Mouse (Mus musculus) B cell, adult 2 months (primary cell): ENCODE results near the gene Abcc3.
"Not testable (repeated sequence)": the region's sequence is repeated elsewhere in the genome, so short reads cannot be mapped to it uniquely, and the experiment has no call there.

Experiments used
- DNase-seq, 2 experiments: peaks; one replicate each; pipeline ENCODE4 v3.0.0; 2022

Abcc3 gene

DNA sequence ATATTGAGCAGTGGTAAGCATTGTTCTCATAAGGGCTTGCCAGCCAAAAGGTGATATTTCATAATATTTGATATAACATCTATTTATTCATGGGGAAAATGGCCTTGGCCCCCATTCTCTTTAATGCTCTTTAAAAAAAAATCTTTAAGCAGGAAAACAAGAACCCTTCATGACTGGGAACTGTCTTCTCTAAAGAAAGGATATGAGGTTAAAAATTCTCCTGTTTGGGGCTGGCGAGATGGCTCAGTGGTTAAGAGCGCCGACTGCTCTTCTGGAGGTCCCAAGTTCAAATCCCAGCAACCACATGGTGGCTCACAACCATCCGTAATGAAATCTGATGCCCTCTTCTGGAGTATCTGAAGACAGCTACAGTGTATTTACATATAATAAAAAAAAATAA lies 9.2 kb upstream of the Abcc3 start:
- not testable (repeated sequence) for DNase-seq

DNA sequence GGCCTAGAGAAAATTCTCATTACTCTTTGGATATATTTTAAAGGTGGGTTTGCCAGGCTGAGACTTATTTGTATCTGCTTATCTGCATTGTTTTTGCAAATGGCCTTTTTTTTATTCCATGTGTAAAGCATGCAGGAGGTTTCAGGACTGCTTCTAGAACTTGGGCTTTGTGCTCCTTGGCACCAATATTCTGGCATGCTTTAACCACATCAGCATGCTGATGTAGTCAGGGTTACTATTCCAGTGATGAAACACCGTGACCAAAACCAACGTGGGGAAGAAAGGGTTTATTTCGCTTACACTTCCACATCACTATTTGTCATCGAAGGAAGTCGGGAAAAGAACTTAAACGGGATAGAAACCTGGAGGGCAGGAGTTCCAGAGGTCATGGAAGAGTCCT lies 8.2 kb upstream of the Abcc3 start:
- no peak for DNase-seq

DNA sequence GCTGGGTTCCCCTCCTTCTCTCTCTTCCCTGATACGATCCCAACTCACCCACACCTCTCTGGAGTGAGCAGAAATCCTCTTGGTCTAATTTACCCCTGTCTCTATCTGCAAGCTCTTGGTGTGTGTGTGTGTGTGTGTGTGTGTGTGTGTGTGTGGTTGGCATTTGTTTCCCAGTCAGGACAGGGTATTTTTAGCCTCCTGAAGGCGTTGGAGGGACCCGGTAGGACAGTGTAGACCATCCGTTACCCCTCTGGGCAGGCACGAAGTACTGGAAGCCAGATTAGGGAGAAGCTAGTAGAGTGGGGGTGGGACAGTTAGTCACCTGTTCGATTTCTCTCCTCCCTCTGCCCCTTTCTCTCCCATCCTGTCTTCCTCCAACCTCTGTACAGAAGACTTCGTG lies 1.3 kb upstream of the Abcc3 start:
- no peak for DNase-seq

DNA sequence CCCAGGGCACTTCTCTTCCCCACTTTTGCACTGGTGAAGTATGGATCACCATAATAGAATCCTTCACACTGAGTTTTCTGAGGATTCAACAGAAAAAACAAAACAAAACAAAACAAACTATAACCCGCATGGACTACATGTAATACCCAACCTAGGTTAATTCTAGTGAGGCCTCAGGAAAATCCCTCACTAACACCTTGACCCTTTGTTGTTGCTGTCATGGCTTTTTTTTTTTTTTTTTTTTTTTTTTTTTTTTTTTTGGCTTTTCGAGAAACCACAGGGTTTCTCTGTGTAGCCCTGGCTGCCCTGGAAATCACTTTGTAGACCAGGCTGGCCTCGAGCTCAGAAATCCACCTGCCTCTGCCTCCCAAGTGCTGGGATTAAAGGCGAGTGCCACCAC lies 693 bp upstream of the Abcc3 start:
- not testable (repeated sequence) for DNase-seq

DNA sequence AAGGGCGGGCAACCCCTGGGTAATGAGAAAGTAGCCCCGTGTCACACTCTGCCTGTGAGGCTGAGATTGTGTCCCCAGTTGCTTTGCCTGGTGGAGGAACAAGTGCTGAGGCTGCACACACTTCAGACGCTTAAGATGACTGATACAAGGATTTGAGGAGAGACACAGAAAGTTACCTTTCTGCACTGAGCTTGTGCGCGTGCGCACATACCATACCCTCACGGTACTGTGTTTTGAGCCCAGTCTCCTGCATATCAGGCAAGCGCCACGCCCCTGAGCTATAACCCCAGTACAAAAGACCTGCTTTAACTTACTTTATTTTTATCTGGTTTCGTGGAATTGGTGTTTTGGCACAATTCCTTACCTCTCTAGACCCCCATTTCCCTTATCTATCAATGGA lies 1.1 kb downstream of the Abcc3 start:
- DNase-seq, result no peak

DNA sequence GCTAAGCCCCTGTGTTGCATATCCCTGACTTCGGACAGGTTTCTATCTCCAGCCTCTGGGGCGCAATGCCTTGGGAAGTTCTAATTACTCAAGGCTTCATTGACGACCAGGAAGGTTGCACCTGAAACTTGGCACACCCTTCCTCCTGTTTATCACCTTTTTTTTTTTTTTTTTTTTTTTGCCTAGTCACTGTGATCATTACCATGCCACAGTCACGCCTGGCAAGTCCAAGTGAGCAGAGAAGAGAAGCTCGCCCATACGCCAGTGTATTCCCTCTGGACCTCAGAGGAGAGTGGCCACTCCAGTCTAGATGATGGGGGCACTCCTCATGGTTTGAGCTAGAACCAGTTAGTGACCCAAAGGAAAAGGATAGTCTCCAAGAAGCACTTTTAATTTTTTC lies 2.0 kb downstream of the Abcc3 start:
- DNase-seq, result no peak

DNA sequence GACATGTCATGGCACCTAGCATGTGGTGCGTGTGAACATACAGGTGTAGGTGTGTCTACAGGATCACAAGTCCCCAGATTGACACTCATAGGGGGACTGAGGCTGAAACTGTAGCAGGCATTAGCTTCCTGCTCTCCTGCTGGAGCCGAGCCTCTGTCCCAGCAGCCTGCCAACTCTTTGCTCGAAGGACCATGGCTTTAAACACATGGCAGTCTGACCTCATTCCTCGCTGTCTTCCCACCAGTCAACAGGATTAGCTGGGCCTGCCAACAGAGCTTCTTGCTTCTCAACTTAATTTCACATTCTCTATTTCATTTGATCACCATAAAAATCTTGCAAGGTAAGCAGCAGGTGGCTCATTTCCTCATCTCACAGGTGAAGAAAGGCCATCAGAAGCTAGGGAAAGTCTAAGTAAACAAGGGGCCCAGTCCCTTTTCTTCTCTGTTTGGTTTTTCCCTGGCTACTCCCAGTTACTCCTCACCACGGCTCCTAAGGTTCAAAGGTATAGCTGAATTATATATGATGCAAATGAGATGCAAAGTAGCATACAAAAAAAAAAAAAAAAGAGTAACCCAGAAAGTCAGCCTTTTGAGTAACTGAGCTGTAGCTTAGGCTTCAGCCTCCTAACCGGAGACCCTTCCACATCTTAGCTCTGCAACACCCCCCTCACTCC lies 2.9 kb downstream of the Abcc3 start:
- DNase-seq, result no peak

DNA sequence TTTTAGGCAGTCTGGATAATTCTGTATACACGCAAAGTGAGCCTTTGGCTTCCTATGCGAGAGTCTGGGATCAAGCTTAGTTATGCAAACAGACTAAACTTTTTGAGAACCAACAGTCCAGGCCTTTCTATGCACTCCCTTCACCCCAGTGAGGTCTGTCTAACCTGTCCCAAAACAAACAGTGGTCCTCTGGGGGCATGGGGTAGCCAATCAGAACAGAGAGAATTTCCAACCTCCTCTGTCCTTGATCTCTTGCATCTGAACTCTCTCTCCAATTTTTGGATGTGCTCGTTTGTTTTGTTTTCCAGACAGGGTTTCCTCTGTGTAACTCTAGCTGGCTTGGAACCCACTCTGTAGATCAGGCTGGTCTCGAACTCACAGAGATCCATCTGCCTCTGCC lies 3.8 kb downstream of the Abcc3 start:
- DNase-seq, result no peak

DNA sequence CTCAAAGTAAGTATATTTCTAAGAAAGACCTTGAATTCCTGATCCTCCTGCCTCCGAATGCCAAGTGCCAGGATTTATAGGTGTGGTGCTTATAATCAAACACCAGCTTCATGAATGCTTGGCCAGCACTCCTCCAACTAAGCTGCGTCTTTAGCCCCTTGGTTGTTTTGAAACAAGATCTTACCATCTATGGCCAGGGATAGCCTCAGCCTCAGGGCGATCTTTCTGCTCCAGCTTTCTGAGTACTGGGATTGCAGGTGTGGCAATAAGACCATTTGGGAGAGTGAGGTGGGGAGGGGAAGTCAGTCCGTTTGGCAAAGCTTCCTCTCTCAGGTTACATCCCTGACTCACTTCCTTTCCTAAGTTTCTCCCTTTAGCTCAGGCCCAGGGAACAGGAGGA lies 5.0 kb downstream of the Abcc3 start:
- no peak for DNase-seq

DNA sequence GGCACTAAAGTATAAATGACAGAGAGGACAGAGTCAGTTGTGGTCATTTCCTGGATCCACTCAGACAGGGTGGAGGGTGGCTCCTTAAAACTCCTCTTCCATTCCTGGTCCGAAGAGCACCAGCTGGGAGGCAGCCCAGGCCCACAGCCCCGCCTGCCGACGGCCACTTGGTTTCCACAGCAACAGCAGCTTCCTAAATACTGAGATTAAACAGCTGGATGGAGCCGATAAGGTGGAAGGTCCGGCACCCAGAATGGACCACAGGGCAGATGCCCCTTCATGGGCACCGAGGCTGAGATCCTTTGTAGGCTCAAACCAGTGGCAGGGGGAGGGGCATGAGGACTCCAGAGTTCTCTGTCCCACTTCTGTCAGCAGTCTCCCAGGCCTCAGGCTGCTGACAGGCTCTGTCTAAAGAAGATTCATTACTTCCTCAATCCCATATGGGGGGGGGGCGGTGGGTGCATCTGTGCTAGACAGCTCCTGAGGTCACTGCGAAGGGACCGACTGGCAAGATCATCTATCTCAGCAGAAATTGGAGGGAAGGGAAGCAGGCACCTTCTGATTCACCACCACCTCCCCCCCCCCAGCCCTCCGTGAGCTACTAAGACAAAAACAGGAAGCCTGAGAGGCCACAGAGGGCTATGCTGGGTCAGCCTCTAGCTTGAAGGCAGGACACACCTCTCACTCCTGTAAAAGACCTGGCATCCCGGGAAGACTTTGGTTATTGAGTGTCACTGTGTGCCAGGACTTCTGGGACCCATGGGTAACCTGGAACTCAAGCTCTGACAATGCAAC lies 6.6 kb downstream of the Abcc3 start:
- peak; percentile 44 to 48 for DNase-seq

DNA sequence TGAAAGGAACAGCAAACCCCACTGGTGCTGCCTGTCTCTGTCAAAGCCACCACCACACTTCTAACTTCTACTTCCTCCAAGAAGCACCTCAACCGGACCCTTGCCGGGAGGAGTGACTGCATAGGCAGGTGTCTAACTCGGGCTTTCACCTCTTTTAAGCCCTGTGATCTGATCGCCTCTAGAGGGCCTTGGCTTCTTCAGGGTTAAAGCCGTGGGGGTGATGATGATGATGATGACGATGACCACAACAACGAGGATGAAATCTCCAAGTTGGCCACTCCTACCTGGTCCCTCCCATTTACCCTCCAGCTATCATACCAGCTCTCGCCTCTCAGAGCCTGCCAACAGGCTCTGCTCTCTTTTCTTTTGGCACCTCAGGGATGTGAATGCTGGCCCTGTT lies 13.1 kb downstream of the Abcc3 start:
- no peak for DNase-seq

DNA sequence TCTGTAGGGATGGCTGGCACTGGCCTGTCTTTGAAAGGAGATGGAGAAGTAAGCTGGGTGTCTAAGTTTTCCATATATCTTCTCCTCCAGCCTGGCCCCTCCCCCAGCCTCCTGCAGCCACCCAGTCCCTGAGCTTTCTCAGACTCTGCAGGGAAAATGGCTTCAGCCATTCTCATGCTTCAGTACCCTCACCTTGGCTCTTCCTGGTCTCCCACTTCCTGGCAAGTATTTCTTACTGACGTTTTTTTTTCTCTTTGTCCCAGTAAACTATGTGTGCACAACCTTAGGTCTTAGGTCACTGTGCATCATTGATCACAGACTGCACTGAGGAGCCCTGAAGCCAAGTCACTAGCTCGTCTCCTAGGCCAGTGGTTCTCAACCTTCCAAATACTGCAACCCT lies 13.7 kb downstream of the Abcc3 start:
- no peak for DNase-seq

DNA sequence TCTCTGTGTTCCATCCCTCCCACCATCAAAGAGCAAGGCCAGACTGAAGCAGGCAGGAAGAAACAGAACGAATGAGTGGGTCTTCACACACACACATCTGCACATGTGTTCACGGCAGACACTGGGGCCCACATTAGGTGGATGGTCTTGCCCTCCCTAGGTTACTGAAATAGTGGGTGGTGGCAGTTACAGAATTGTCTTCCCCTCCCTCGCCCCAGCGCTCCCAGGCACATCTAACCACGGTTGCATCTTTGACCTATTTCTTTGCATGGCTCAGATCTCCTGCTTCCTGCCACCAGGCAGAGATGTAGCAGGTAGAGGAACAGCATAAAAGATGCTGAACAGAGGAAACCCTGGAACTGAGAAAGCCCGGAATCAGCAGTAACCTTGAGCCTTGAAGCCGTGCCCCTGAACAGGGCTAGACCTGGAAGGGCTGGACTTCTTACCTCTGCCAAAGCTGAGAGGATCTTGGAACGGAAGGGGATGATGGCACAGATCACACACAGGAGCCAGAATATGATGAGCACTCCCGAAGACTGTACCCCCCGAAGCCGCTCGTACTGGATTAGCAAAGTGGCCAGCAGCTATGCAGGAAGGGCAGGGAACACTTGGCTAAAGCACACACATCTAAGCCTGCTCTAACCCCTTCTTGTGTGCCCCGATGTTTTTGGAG lies 18.4 kb downstream of the Abcc3 start:
- no peak for DNase-seq

DNA sequence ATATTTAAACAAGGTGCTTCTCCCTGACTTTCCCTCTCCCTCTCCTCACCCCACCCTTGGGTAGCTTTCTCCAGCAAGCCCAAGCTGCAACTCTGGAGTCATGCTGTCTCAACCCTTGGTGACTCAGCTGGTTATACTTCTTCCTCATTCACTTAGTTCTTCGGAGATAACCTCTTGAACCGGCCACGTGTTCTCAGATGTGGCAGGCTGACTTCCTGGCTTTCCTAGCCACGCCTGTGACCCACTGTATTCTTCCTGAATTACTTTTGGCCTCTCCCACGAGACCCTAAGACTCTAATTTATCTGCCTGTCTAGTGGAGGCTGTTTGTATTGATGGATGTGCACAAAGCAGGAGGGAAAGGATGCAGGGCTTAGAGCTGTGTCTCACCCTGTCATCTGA lies 22.0 kb downstream of the Abcc3 start:
- DNase-seq, result no peak

DNA sequence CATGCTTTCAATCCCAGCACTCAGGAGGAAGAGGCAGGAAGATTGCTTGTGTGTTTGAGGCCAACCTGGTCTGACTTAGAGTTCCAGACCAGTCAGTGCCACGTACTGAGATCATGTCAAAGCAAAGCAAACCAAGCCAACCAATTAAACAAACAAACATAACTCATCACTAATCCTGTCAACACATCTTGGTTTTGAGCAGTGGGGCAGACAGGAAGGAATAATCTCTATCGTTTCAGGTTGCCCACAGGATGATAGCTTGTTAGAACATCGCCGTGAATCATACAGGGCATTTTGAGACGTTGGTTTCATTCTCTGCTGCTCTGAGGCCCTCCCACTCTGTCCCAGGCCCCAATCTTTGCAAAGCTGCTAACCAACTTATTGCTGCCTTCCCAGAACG lies 22.8 kb downstream of the Abcc3 start:
- DNase-seq, result no peak

DNA sequence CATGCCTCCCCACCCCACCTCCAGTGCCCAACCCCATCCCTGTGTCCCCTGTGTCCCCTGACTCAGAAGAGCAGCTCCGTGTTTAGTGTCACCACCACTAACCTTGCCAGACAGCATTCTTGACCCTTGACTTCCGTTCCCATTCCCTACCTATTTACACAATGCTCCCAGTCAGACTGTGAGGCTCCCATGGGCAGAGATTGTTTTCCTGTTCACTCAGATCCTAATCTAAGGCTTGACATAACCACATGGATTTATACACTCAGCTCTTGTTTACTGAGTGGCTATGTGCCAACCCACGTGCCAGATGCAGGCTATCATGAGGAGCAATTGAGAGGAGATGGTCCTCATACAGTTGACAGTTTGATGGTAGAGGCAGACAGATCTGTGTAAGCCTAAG lies 27.5 kb downstream of the Abcc3 start:
- DNase-seq, result no peak

DNA sequence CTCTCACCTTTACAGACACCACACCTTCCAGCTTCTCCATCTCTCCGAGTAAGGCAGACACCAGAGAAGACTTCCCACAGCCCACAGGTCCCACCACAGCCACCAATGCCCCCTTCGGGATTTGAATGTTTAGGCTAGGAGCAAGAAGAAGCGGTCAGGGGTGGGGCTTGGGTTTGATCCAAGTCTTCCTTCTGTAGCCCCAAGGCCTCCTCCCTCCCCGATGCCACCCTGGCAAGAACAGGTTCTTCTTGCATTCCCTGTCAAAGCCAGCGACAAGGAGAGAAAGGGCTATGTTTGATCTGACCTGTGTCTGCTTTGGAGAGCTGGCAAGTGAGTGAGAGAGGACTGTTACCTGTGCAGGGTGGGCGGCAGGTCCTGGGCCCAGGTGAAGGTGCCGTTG lies 29.1 kb downstream of the Abcc3 start:
- no peak for DNase-seq

DNA sequence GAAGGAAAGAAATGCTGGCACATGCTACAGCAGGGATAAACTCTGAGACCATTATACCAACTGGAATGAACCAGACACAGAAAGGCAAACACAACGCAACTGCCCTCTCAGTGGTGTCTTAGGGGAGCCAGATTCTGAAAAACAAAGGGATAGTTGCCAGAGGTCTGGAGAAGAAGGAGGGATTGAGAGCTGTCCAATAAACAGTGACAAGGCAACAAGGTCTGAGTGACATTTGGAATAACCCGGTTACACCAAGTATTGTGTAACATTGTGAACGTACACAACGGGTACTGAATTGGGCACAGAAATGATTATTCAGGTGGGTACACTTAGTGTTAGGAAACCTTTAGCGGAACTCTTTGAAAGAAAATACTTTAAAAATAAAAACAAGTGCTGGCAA lies 30.7 kb downstream of the Abcc3 start:
- no peak for DNase-seq

DNA sequence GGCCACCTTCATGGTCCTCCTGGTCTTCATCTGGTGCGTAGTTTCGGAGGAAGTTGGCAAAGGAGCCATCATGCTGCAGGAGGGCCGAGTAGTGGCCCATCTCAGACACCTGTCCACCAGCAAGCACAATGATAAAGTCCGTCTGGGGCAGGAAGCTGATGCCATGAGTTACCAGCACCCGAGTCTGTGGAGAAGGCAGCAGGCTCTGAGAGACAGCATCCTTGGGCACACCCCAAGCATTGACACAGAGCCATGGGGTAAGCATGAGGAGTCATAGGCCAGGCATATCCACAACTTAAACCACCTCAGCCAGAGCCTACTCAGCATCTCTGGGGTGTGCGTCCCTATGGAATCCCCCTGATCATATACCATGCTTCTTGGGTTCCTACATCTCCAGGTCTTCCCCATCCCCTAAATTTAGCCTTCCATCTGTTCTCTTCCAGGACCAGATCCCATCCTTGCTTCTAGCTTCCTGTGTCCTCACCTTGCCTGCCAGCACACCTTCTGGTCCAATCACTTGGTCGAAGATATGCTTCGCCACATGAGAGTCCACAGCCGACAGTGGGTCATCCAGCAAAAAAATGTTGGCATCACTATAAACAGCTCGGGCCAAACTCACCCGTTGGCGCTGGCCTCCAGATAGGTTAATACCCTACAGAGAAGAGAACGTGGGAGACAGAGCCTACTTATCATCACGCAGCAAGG lies 31.5 kb downstream of the Abcc3 start:
- no peak for DNase-seq

DNA sequence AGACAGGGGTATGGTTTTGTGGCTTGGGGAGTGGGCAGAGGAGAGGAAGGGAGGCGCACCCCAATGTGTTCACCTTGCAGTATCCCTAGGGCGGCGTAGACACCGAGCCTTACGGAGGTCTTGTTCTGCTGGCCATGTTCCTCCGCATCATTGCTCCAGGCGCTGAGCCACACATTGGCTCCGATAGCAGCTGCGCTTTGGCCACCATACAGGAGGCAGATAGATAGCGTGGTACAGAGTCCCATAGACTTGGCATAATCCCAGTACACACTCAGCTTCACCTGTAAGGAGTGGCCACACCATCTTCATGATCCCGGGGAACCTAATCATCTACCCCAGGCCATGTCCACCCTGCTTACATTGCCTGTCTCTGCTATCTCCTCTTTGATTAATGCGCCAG lies 33.6 kb downstream of the Abcc3 start:
- DNase-seq, result no peak

DNA sequence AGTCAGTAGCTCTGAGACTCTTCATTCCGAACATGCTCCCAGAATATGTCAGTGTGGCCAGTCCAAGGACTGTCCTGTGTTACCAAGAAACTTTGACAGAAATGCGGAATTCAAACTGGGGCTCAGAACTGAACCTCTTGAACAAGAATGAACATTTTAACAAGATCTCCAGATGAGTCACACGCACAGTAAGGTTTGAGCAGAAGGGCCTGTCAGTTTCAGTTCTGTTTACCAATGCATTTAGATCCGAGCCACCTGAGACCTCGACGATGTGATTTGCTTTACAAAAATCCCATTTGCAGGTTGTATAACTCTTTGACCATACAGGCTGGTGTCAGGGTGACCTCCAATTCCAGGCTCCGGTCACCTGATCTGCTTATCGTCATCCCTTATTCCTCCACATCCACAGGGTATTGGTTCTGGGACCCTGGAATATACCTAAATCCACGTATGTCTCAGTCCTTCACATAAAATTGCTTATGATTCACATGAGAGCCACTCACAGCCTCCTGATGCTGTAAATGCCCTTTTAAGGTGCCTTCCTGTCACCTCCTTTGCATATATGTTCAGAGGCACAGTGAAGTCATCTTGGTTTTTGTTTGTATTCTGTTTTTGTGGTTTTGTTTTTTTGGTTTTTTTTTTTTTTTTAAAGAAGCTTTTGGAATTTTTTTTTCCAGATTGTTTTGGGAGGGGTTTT lies 37.1 kb downstream of the Abcc3 start:
- DNase-seq, result no peak

DNA sequence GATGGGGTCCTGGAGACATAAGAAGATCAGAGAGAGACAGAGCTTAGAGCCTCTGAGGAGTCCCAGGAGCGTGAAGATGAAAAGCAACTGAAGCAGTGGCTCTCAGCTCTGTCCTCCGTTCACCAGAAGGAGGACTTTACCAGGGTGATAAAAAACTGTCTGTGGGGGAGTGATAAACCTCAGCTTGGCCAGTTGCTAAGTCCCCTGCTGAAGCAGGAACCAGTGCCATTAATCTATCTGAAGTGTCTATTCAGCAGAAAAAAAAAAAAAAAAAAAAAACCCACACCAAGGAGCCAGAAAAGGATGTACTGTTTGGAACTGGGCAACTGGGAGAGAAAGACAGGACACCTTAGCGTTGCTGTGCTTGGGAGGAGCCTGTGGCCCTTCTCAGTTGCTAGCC lies 41.7 kb downstream of the Abcc3 start:
- DNase-seq, result no peak

DNA sequence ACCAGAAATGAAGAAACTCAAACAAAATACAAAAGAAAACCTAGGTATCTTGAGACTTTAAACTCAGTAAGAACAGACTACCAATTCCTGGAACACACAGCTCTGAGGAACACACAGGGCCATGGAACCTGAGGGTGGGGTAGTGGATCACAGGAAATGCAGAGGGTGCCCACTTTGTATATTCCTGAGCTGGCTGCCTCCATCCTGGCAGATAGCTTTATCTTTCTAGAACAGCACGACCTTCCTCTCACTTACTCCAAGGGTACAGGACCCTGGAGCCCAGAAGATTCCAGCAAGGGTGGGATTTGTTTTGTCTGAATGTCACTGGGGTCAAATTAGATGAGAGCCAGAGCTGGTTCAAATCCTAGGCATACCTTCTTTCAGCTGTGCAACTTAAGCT lies 42.5 kb downstream of the Abcc3 start:
- DNase-seq, result no peak
